Mouse (Mus musculus): Measurements from ENCODE around the gene Kcna3. TPM values are rescaled to one million over a fixed set of nuclear protein-coding genes. Genes with fewer than 3 reads are reported as not detected.
A peak's percentile ranks its signal among the peaks of the same experiment; 100 is the strongest.

Kcna3 gene
- polyA plus RNA-seq, 1 experiment from 2014 or later = 1.4 TPM

DNA sequence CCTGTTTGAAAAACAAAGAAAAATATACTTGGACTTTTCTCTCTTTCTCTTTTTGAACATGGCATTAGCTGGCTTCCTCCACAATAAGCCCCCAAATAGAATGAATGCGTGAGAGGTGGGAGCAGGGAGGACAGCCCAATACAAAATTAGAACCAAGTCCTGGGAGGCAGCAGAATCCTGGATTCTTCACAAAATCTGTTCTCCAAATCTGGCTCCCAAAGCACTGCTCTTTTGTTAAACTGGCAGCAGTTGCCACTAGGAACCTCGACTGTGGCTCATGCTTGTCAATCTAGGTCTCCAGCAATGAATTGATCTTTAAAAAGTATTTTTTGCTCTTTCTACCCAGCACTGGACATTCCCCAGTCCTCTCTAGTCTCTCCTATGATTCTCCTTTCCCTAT, 17.7 kb upstream of the Kcna3 start:
- H3K4me3 ChIP-seq (ENCODE audit: low read depth, low read length) = no peak overlapping the region
- H3K4me2 ChIP-seq (ENCODE audit: low read length) = no peak overlapping the region
- H3K9ac ChIP-seq (ENCODE audit: low read length) = no peak overlapping the region
- no peaks in the 10 kb centered on the region for H3K9me3 ChIP-seq (ENCODE audit: control insufficient read depth, low read length)
- 67% methylated on average over 2 of the region's 2 CpGs for WGBS
- DNase-seq (ENCODE audit: low spot score) (no peak), ATAC-seq (replicated peaks; ENCODE audit: low FRiP score, low TSS enrichment, low read depth) (no peak)
- no peaks in the 10 kb centered on the region for H3K27me3 ChIP-seq (replicated peaks; ENCODE audit: control insufficient read depth, insufficient read depth, low read length)
- H3K36me3 ChIP-seq (ENCODE audit: control insufficient read depth, insufficient read depth, low read length) = no peaks in the 10 kb centered on the region
- no peak overlapping the region for H3K27ac ChIP-seq (ENCODE audit: low read depth)
- no peaks in the 10 kb centered on the region for H3K4me1 ChIP-seq (replicated peaks; ENCODE audit: control insufficient read depth, insufficient read depth, low read length)

DNA sequence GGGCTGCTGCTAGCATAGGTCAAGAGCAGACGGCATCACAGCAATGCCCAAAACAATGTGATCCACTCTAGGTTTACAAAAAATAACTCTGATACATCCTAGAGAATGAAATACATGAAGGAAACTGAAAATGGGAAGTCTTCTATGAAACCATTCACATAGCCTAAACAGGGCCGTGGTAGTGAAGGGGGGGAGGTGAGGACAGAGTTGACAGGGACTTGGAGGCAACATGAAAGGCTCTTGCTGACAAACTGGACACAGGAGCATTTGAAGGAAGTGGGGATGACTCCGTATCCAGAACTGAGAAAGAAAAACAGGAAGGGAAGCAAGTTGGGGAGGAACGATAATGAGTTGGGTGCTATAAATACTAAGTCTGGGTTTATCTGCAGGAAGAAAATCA, 4.4 kb upstream of the Kcna3 start:
- Histone ChIP-seq H3K4me1 (replicated peaks; ENCODE audit: control insufficient read depth, insufficient read depth, low read length) (no peaks in the 10 kb centered on the region), H3K4me3 (ENCODE audit: low read depth, low read length) (no peak overlapping the region), H3K9ac (ENCODE audit: low read length) (no peak overlapping the region), H3K4me2 (ENCODE audit: low read length) (no peak overlapping the region), H3K36me3 (ENCODE audit: control insufficient read depth, insufficient read depth, low read length) (no peaks in the 10 kb centered on the region), H3K27me3 (replicated peaks; ENCODE audit: control insufficient read depth, insufficient read depth, low read length) (no peaks in the 10 kb centered on the region), H3K9me3 (ENCODE audit: control insufficient read depth, low read length) (no peaks in the 10 kb centered on the region), H3K27ac (ENCODE audit: low read depth) (no peak overlapping the region)
- WGBS = 74% methylated on average over 4 of the region's 4 CpGs
- ATAC-seq (replicated peaks; ENCODE audit: low FRiP score, low TSS enrichment, low read depth) (no peak), DNase-seq (ENCODE audit: low spot score) (no peak)

DNA sequence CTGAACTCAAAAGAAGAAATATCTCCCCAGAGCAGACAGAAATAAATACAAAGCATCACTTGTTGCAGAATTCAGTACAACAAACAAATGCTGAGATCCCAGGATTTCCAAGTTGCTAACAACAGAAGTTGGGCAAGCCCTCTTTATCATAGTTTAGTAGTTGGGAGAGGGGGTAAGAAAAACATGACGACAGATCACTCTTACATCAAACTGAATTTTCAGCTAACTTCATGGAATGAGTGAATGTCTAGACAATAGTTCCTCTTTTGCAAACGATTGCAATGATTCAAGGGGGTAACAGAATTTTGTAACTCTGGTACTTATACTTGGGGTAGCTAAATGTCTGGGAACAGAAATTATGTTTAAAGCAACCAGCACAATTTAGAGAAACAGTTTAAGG, 1.2 kb upstream of the Kcna3 start:
- Histone ChIP-seq H3K27ac (ENCODE audit: low read depth) (no peak overlapping the region), H3K4me2 (ENCODE audit: low read length) (no peak overlapping the region), H3K9me3 (ENCODE audit: control insufficient read depth, low read length) (no peaks in the 10 kb centered on the region), H3K36me3 (ENCODE audit: control insufficient read depth, insufficient read depth, low read length) (no peaks in the 10 kb centered on the region), H3K9ac (ENCODE audit: low read length) (no peak overlapping the region), H3K27me3 (replicated peaks; ENCODE audit: control insufficient read depth, insufficient read depth, low read length) (peaks cover 17% of the 10 kb centered on the region), H3K4me1 (replicated peaks; ENCODE audit: control insufficient read depth, insufficient read depth, low read length) (no peaks in the 10 kb centered on the region), H3K4me3 (ENCODE audit: low read depth, low read length) (no peak overlapping the region)
- WGBS = 67% methylated on average over 2 of the region's 2 CpGs
- ATAC-seq (replicated peaks; ENCODE audit: low FRiP score, low TSS enrichment, low read depth) = no peak
- no peak for DNase-seq (ENCODE audit: low spot score)

DNA sequence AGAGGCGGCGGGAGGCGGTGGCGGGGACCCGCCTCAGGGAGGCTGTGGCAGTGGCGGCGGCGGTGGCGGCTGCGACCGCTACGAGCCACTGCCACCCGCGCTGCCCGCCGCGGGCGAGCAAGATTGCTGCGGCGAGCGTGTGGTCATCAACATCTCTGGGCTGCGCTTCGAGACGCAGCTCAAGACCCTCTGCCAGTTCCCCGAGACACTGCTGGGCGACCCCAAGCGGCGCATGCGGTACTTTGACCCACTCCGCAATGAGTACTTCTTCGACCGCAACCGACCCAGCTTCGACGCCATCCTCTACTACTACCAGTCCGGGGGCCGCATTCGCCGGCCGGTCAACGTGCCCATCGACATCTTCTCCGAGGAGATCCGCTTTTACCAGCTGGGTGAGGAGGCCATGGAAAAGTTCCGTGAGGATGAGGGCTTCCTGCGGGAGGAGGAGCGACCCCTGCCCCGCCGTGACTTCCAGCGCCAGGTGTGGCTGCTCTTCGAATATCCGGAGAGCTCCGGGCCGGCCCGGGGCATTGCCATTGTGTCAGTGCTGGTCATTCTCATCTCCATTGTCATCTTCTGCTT, 580 bp downstream of the Kcna3 start:
- Histone ChIP-seq H3K4me2 (ENCODE audit: low read length) (peak overlapping the region; percentile 93), H3K27me3 (replicated peaks; ENCODE audit: control insufficient read depth, insufficient read depth, low read length) (peaks cover 17% of the 10 kb centered on the region), H3K4me3 (ENCODE audit: low read depth, low read length) (peak overlapping the region; percentile 58), H3K27ac (ENCODE audit: low read depth) (no peak overlapping the region), H3K36me3 (ENCODE audit: control insufficient read depth, insufficient read depth, low read length) (no peaks in the 10 kb centered on the region), H3K9ac (ENCODE audit: low read length) (peak overlapping the region; percentile 57), H3K9me3 (ENCODE audit: control insufficient read depth, low read length) (no peaks in the 10 kb centered on the region), H3K4me1 (replicated peaks; ENCODE audit: control insufficient read depth, insufficient read depth, low read length) (no peaks in the 10 kb centered on the region)
- WGBS = under 1% methylated on average over 50 of the region's 55 CpGs
- DNase-seq (ENCODE audit: low spot score) (peak; percentile 72), ATAC-seq (replicated peaks; ENCODE audit: low FRiP score, low TSS enrichment, low read depth) (peak; percentile 61; the same call in 1 of the 2 replicates)

DNA sequence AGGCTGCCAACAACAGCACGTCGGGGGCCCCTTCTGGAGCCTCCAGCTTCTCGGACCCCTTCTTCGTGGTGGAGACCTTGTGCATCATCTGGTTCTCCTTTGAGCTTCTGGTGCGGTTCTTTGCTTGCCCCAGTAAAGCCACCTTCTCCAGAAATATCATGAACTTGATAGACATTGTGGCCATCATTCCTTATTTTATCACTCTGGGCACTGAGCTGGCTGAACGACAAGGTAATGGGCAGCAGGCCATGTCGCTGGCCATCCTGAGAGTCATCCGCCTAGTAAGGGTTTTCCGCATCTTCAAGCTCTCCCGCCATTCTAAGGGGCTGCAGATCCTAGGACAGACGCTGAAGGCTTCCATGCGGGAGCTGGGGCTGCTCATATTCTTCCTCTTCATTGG, 1.1 kb downstream of the Kcna3 start:
- WGBS = 51% methylated on average over 12 of the region's 12 CpGs
- H3K4me1 ChIP-seq (replicated peaks; ENCODE audit: control insufficient read depth, insufficient read depth, low read length) = no peaks in the 10 kb centered on the region
- DNase-seq (ENCODE audit: low spot score) (peak; percentile 58), ATAC-seq (replicated peaks; ENCODE audit: low FRiP score, low TSS enrichment, low read depth) (no peak)
- peak overlapping the region; percentile 58 for H3K4me3 ChIP-seq (ENCODE audit: low read depth, low read length)
- no peak overlapping the region for H3K9ac ChIP-seq (ENCODE audit: low read length)
- H3K27me3 ChIP-seq (replicated peaks; ENCODE audit: control insufficient read depth, insufficient read depth, low read length) = peaks cover 17% of the 10 kb centered on the region
- H3K27ac ChIP-seq (ENCODE audit: low read depth) = no peak overlapping the region
- H3K9me3 ChIP-seq (ENCODE audit: control insufficient read depth, low read length) = no peaks in the 10 kb centered on the region
- no peaks in the 10 kb centered on the region for H3K36me3 ChIP-seq (ENCODE audit: control insufficient read depth, insufficient read depth, low read length)
- peak overlapping the region; percentile 93 for H3K4me2 ChIP-seq (ENCODE audit: low read length)

DNA sequence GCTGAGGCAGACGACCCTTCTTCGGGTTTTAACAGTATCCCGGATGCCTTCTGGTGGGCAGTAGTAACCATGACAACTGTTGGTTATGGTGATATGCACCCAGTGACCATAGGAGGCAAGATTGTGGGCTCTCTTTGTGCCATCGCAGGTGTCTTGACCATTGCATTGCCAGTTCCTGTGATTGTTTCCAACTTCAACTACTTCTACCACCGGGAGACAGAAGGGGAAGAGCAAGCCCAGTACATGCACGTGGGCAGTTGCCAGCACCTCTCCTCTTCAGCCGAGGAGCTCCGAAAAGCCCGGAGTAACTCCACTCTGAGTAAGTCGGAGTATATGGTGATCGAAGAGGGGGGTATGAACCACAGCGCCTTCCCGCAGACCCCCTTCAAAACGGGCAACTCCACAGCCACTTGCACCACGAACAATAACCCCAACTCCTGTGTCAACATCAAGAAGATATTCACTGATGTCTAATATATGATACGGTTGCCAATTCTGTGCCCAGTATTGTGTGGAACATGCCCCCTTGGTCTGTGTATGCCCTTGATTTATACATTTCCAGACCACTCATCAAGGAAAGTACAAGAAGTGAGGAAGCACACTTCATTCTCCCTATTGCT, 1.7 kb downstream of the Kcna3 start:
- H3K4me2 ChIP-seq (ENCODE audit: low read length) = peak overlapping the region; percentile 93; the same call in 1 of the 2 replicates
- no peak overlapping the region for H3K9ac ChIP-seq (ENCODE audit: low read length)
- H3K36me3 ChIP-seq (ENCODE audit: control insufficient read depth, insufficient read depth, low read length) = no peaks in the 10 kb centered on the region
- no peaks in the 10 kb centered on the region for H3K4me1 ChIP-seq (replicated peaks; ENCODE audit: control insufficient read depth, insufficient read depth, low read length)
- peak overlapping the region; percentile 58; the same call in 1 of the 2 replicates for H3K4me3 ChIP-seq (ENCODE audit: low read depth, low read length)
- DNase-seq (ENCODE audit: low spot score) (no peak), ATAC-seq (replicated peaks; ENCODE audit: low FRiP score, low TSS enrichment, low read depth) (no peak)
- no peaks in the 10 kb centered on the region for H3K9me3 ChIP-seq (ENCODE audit: control insufficient read depth, low read length)
- peaks cover 17% of the 10 kb centered on the region for H3K27me3 ChIP-seq (replicated peaks; ENCODE audit: control insufficient read depth, insufficient read depth, low read length)
- 85% methylated on average over 16 of the region's 16 CpGs for WGBS
- no peak overlapping the region for H3K27ac ChIP-seq (ENCODE audit: low read depth)

DNA sequence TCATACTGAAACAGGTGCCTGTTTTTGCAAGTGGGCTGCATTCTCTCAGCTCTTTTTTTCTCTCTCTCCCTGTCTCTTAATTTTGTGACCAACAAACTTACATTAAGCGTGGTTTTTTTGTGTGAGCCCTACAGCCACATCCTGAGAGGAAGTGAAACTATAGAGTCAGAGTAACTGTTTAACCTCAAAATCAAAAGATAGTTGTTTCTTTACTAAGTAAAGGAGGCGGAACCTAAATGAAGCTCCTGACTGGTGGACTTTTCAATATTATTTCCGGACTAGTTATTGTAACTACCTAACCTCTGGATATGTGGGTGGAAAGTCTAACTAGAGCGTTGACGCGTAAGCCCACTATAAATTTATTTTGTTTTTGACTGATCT, 2.2 kb downstream of the Kcna3 start:
- WGBS = 84% methylated on average over 6 of the region's 6 CpGs

DNA sequence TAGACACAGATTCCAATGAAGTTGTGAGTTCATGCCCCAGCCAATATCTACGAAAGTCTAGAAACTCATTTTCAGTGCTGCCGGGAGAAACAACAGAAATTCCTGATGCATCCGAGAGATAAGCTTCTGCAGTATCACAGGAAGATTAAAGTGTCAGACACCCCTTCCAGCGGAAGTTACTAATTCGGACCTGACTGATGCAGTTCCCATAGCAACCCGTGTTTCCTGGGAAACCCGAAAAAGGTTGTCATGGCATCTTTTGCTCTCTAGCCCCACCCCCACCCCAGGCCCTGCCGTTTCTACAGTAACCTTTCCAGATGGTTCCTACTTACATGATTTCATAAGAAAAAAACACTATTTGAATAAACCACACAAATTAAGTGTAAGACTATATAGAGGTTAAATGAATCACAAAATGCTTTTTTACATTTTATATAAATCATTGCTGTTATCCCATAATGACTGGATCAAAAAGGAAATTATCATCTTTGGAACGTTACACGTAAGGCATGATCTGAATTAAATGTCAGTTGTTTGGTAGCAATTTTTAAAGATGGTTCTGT, 2.8 kb downstream of the Kcna3 start:
- 60% methylated on average over 10 of the region's 10 CpGs for WGBS
- DNase-seq (ENCODE audit: low spot score) (no peak), ATAC-seq (replicated peaks; ENCODE audit: low FRiP score, low TSS enrichment, low read depth) (no peak)
- Histone ChIP-seq H3K9ac (ENCODE audit: low read length) (no peak overlapping the region), H3K4me2 (ENCODE audit: low read length) (no peak overlapping the region), H3K4me3 (ENCODE audit: low read depth, low read length) (no peak overlapping the region), H3K36me3 (ENCODE audit: control insufficient read depth, insufficient read depth, low read length) (no peaks in the 10 kb centered on the region), H3K4me1 (replicated peaks; ENCODE audit: control insufficient read depth, insufficient read depth, low read length) (no peaks in the 10 kb centered on the region), H3K27ac (ENCODE audit: low read depth) (no peak overlapping the region), H3K27me3 (replicated peaks; ENCODE audit: control insufficient read depth, insufficient read depth, low read length) (peaks cover 17% of the 10 kb centered on the region), H3K9me3 (ENCODE audit: control insufficient read depth, low read length) (no peaks in the 10 kb centered on the region)

More for the DNA sequence above, 2.2 kb downstream of the Kcna3 start:
- no peaks in the 10 kb centered on the region for H3K4me1 ChIP-seq (replicated peaks; ENCODE audit: control insufficient read depth, insufficient read depth, low read length)
- H3K9ac ChIP-seq (ENCODE audit: low read length) = no peak overlapping the region
- ATAC-seq (replicated peaks; ENCODE audit: low FRiP score, low TSS enrichment, low read depth) = no peak
- H3K4me3 ChIP-seq (ENCODE audit: low read depth, low read length) = no peak overlapping the region
- H3K4me2 ChIP-seq (ENCODE audit: low read length) = no peak overlapping the region
- no peak for DNase-seq (ENCODE audit: low spot score)
- H3K36me3 ChIP-seq (ENCODE audit: control insufficient read depth, insufficient read depth, low read length) = no peaks in the 10 kb centered on the region
- H3K27ac ChIP-seq (ENCODE audit: low read depth) = no peak overlapping the region
- no peaks in the 10 kb centered on the region for H3K9me3 ChIP-seq (ENCODE audit: control insufficient read depth, low read length)
- H3K27me3 ChIP-seq (replicated peaks; ENCODE audit: control insufficient read depth, insufficient read depth, low read length) = peaks cover 17% of the 10 kb centered on the region

DNA sequence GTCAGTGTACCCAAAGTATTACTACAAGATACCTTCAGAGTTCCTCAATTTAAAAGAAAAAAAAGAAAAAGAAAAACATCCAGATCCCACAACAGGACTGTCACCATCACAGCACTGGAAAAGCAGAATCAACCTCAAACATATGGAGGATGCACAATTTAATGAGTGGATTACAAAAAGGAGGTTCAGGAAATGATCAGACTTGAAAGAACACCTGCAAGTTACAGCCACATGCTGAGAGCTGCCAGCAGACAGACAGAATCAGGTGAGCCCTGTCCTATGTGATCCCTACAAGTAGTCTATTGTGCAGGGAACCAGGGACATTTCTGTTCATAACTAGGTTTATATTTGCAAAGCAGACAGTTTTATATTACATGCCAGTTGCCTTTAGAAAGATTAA, 3.3 kb downstream of the Kcna3 start:
- Histone ChIP-seq H3K27me3 (replicated peaks; ENCODE audit: control insufficient read depth, insufficient read depth, low read length) (peaks cover 17% of the 10 kb centered on the region), H3K4me3 (ENCODE audit: low read depth, low read length) (no peak overlapping the region), H3K27ac (ENCODE audit: low read depth) (no peak overlapping the region), H3K4me1 (replicated peaks; ENCODE audit: control insufficient read depth, insufficient read depth, low read length) (no peaks in the 10 kb centered on the region), H3K9ac (ENCODE audit: low read length) (no peak overlapping the region), H3K36me3 (ENCODE audit: control insufficient read depth, insufficient read depth, low read length) (no peaks in the 10 kb centered on the region), H3K9me3 (ENCODE audit: control insufficient read depth, low read length) (no peaks in the 10 kb centered on the region), H3K4me2 (ENCODE audit: low read length) (no peak overlapping the region)
- DNase-seq (ENCODE audit: low spot score) (no peak), ATAC-seq (replicated peaks; ENCODE audit: low FRiP score, low TSS enrichment, low read depth) (no peak)
